Mouse (Mus musculus): Measurements from ENCODE around the gene Gzme.
"Not testable (repeated sequence)": the region's sequence is repeated elsewhere in the genome, so short reads cannot be mapped to it uniquely, and the experiment has no call there.

Gene Gzme

GRCm38 (mm10) chr14:56120525-56120924 is at the start of gene Gzme:
Gene Gzme (minus strand): TSS chr14:56120625.
- in situ Hi-C loops (cut with MboI), result no loop called here

- in situ Hi-C loops (cut with MboI), result no loop called here
These were observed 47.6 kb upstream of the Gzme start for GRCm38 (mm10) chr14:56168009-56168408.

DNA sequence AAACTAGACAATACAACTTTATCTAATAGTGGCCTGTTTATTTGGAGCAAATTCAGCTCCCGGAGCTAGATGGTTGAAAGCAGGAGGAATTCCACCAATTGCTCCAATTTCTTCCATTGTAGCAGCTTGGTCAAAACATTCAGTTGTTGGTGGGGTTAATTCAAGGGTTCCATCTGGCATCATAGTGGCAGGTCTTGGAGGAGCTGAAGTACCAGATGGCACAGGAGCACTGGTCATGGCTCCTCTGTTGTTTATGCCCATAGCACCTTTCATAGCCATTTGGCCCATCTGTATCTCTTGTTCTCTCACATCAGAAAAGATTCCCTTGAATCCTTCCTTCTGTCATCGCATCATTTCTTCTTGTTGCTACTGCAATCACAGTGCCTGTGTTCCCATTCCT is 41.7 kb upstream of the Gzme start:
- in situ Hi-C loops (cut with MboI), result no loop called here

- in situ Hi-C loops (cut with MboI), result not testable (repeated sequence)
These were observed 39.1 kb upstream of the Gzme start, which contains the start of gene Gzmg for GRCm38 (mm10) chr14:56159479-56159878. Gene Gzmg (minus strand): TSS chr14:56159579.

DNA sequence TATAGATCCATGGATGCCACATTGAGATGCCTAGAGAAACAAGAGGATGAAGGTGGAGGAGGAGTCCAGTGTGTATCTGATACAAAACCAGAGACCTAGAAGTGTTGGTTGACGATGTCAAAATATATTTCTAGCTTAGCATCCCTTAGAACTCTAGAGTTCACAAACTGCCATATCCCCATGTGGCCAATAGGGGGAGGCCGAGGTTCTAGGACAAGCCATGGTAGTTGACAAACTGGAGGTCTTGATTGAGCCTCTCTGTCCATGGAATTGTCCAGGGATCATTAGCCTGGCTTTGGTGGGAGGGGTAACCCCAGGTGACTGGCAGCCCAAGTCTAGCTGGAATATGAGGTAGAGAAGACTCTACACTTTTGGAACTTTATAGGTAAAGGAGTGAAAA is 34.9 kb upstream of the Gzme start:
- in situ Hi-C loops (cut with MboI), result no loop called here

GRCm38 (mm10) chr14:56133675-56134074 is 13.2 kb upstream of the Gzme start:
- in situ Hi-C loops (cut with MboI), result not testable (repeated sequence)

DNA sequence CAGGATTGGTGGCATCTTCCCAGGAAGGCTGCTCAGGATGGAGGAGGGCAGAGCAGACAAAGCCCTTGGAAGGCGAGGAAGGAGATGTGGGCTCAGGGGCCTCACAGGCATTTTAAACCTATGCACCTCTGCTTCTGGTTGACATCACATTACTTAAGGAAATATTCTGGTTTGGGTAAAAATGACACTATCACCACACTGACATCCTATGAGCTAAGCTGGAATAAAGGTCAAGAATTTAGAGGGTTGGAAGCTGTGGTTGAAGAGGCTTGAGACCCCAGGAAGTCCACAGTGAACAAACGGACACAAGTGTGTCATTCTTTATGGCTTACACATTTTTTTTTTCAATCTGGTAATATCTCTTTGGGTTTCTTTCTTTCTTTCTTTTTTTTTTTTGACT is 12.1 kb upstream of the Gzme start, which contains the start of gene Gzmd:
Gzmd (minus strand) TSS at position 101 of the 400 bp plus-strand sequence.
- in situ Hi-C loops (cut with MboI), result not testable (repeated sequence)

- in situ Hi-C loops (cut with MboI), result no loop called here
These were observed 7.9 kb upstream of the Gzme start for GRCm38 (mm10) chr14:56128341-56128740.

DNA sequence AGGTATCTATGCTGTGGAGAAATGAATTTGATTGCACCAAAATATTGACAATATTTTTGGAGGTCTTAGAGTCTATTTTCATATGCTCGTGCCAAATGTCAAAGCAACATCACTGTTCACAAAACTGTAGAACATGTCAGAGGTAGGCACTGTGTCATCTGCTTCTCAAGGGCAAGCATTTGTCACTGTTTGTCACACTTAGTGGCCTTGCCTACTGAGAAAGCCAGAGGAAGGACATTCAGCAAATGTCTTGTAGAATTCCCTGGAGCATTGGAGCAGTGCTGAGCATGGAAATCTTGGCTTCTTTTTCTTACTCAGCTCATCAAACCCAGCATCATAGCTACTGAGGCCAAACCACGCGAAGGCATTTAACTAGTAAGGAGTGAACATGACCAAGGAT is 3.1 kb upstream of the Gzme start:
- in situ Hi-C loops (cut with MboI), result no loop called here

DNA sequence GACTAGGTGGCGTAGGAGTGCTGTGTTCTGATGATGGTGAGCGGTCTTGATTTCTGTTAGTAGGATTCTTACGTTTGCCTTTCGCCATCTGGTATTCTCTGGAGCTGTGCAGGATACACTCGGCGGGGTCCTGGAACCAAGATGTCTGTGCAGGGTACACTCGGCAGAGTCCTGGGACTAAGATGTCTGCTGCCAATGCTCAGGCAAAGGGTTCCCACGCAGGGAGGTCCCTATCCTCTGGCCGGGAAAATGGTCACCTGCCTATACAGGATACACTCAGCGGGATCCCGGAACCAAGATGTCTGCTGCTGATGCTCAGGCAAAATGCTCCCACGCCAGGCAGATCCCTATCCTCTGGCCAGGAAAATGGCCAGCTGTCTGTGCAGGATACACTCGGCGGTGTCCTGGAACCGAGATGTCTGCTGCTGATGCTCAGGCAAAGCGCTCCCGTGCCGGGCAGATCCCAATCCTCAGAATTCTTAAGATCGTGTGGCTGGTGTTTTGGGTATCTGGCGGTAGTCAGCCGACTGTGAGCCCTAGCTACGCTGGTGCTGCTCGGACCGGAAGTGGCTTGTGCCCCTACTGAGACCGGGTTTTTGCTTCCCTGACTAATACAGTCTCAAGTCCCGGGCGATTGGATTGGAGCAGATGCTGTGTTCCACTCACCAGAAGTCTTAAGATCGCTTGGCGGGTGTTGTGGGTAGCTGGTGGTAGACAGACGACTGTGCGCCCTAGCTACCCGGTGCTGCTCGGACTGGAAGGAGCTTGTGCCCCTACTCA is 4.7 kb downstream of the Gzme start:
- in situ Hi-C loops (cut with MboI), result not testable (repeated sequence)

GRCm38 (mm10) chr14:56105447-56106180 is 14.8 kb downstream of the Gzme start:
- in situ Hi-C loops (cut with MboI), result no loop called here

DNA sequence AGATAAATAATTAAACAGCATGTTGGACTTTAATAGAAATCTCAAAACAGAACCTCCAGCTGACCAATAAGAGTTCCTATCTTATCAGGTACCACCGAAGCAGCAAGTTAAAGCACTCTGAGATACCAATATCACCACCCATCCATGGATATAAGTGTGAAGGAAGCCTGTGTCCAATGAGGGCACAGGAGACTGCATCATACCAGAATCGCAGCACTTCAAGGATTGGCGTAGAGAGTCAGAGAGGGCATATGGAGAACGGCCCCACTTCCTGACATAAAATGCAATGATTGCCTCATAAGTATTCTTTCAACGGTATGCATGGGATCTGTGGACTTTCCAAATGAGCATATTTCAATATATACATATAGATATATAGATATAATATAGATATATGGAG is 15.4 kb downstream of the Gzme start:
- in situ Hi-C loops (cut with MboI), result no loop called here

- in situ Hi-C loops (cut with MboI), result no loop called here
These were observed 17.0 kb downstream of the Gzme start for GRCm38 (mm10) chr14:56103452-56103851.

DNA sequence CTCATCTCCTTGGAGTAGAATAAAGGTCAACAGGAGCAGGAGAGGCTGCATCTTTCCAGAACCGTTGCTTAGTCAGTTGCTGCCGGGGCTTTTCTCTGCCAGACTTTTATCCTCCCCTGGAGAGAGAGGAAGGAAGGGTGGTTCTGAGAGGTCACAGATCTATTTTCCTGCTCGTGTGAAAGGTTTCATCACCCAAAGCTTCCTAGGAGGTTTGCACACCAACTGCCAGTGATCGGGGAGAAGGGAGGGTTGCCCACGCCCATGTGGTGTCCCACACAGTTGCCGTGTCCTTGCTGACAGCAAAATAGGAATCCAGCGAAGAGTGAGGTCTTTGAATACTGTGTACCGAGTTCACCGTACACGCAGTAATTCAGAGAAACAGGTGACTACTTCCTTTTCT is 18.0 kb downstream of the Gzme start, which contains the start of gene Ctsg:
Ctsg (minus strand) TSS at position 189 of the 400 bp plus-strand sequence.
- in situ Hi-C loops (cut with MboI), result no loop called here

DNA sequence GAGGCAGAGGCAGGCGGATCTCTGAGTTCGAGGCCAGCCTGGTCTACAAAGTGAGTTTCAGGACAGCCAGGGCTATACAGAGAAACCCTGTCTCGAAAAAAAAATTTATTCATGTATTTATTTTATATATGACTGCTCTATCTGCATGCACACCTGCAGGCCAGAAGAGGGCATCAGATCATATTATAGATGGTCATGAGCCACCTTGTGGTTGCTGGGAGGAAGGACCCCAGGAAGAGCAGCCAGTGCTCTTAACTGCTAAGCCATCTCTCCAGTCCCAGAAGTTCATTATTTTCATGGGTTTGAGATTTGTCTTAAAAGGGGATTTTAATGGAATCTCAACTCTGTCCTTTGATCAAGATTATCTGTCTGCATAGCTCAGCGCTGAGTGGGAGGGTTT is 21.5 kb downstream of the Gzme start:
- in situ Hi-C loops (cut with MboI), result no loop called here

DNA sequence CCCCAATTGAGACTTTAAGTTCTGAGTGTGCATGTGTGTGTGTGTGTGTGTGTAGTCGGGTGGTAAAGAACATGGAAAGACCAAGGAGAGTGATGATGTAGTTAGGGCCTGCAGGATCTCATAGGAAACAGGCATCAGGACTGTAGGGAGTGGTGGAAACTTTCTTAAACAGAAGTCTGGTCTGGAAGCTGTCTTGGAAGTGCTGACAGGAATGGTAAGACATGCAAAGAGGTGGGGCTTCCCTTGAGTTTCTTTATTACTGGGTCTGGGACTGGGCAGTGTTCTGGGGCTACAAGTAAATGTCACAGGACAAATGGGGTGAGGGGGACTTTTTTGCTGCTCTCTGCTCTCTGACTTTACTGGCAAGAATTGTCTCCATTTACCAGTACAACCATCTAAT is 22.8 kb downstream of the Gzme start:
- in situ Hi-C loops (cut with MboI), result no loop called here

- in situ Hi-C loops (cut with MboI), result no loop called here
These were observed 27.1 kb downstream of the Gzme start for GRCm38 (mm10) chr14:56093353-56093752.

DNA sequence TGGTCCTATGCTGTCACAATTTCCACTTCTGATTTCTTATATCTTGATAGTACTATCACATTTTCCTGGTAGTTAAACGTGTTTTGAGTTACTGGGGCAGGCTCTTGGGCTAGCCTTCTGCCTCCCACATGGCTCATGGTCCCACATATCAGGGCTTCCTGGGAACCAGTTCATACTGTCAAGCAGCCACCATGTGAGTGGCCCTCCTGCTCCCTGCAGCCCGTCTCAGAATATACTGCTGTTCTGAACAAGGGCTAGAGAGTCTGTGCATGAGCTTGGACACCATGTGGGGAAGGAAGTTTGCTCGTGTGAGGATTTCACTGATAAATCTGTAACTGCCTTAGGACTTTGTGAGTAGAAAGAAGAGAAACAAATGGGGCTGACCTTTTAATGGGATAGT is 33.7 kb downstream of the Gzme start:
- in situ Hi-C loops (cut with MboI), result no loop called here

DNA sequence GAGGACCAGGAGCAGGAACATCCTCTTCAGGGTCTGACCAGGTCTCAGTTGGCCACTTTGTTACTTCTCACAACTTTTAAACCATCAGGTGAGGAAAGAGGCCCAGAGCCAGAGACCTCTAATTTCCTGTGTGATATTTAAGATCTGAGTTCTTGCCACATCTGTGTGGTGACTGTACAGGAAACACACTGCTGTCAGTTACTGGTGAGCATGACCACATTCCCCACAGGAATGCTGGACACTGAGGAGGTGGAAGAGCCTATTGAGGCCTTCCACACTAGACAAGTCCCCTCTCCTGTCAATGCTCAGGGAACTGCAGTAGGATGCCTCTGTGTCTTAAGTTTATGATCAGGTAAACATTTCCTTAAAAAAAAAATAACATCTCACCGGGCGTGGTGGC is 35.3 kb downstream of the Gzme start, which contains the start of gene Mcpt8:
Mcpt8 (minus strand) TSS at position 107 of the 400 bp plus-strand sequence.
- in situ Hi-C loops (cut with MboI), result no loop called here

DNA sequence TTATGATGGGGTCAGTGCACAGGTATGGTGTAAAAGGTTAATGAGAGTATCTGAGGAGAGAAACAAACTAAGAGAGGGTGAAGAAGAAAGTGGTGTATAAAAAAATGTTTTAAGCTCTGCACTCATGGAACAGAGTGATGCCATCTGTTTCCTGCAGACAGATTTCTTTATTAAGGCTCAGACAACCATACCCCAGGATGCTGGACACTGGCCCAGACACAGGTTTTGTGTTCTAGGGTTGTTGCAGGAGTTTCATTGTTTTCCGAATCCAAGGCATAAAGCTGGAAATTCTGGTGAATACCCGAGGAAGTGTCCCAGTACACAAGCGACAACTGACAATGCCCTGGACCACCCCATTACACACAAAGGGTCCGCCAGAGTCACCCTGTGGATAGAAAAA is 38.4 kb downstream of the Gzme start:
- in situ Hi-C loops (cut with MboI), result no loop called here
